Mouse (Mus musculus): ENCODE results near the gene Lama5. TPM values are rescaled to one million over a fixed set of nuclear protein-coding genes. Genes with fewer than 3 reads are reported as not detected.

Gene Lama5
- polyA plus RNA-seq (2016; fragmentation: Nextera tagmentation; extraction: Ambion mirVana): 2.8 and 2.9 TPM in 2 replicates

- Histone ChIP-seq H3K4me3 (peak within 1 kb of the TSS; percentile 57), H3K27me3 (replicated peaks) (peaks cover 38% of the 10 kb centered on the region), H3K9me3 (no peaks in the 10 kb centered on the region), H3K27ac (no peak within 1 kb of the TSS), H3K4me2 (replicated peaks) (peak within 1 kb of the TSS; percentile 100), H3K9ac (peak within 1 kb of the TSS; percentile 60), H3K36me3 (no peaks in the 10 kb centered on the region), H3K4me1 (peaks cover 55% of the 10 kb centered on the region)
- ATAC-seq (ENCODE audit: low FRiP score, low read depth): peak; percentile 45; the same call in 1 of the 2 replicates
- WGBS: 1% methylated on average over 36 of the region's 37 CpGs
Measured at GRCm38 (mm10) chr2:180225762-180226378, at the start of gene Lama5. Gene Lama5 (minus strand): TSS chr2:180225859.

- H3K4me1 ChIP-seq: peaks cover 19% of the 10 kb centered on the region
Measured at GRCm38 (mm10) chr2:180274523-180274922, 48.9 kb upstream of the Lama5 start.

GRCm38 (mm10) chr2:180273394-180274244, 48.0 kb upstream of the Lama5 start, which contains the start of gene Cables2:
Gene Cables2 (minus strand): TSS chr2:180273496.
- peaks cover 17% of the 10 kb centered on the region; the same call in 1 of the 2 replicates for H3K36me3 ChIP-seq
- peaks cover 21% of the 10 kb centered on the region for H3K4me1 ChIP-seq
- no peak within 1 kb of the TSS for H3K27ac ChIP-seq
- peak within 1 kb of the TSS; percentile 99 for H3K9ac ChIP-seq
- H3K4me2 ChIP-seq (replicated peaks): peak within 1 kb of the TSS; percentile 97
- 7% methylated on average over 68 of the region's 68 CpGs for WGBS
- H3K9me3 ChIP-seq: no peaks in the 10 kb centered on the region
- peak within 1 kb of the TSS; percentile 94 for H3K4me3 ChIP-seq
- peaks cover 4% of the 10 kb centered on the region for H3K27me3 ChIP-seq (replicated peaks)
- peak; percentile 95 for ATAC-seq (ENCODE audit: low FRiP score, low read depth)

More at GRCm38 (mm10) chr2:180274523-180274922, 48.9 kb upstream of the Lama5 start:
- no peak for ATAC-seq (ENCODE audit: low FRiP score, low read depth)
- no peak overlapping the region for H3K4me3 ChIP-seq
- no peak overlapping the region for H3K27ac ChIP-seq
- no peaks in the 10 kb centered on the region for H3K9me3 ChIP-seq
- no peak overlapping the region for H3K9ac ChIP-seq
- peaks cover 4% of the 10 kb centered on the region for H3K27me3 ChIP-seq (replicated peaks)
- 87% methylated on average over 2 of the region's 2 CpGs for WGBS
- no peak overlapping the region for H3K4me2 ChIP-seq (replicated peaks)
- H3K36me3 ChIP-seq: peaks cover 15% of the 10 kb centered on the region; the same call in 1 of the 2 replicates

- peaks cover 17% of the 10 kb centered on the region; the same call in 1 of the 2 replicates for H3K36me3 ChIP-seq
- peaks cover 4% of the 10 kb centered on the region for H3K27me3 ChIP-seq (replicated peaks)
- no peaks in the 10 kb centered on the region for H3K9me3 ChIP-seq
- peak overlapping the region; percentile 97 for H3K4me2 ChIP-seq (replicated peaks)
- peak overlapping the region; percentile 99 for H3K9ac ChIP-seq
- H3K27ac ChIP-seq: no peak overlapping the region
- peaks cover 26% of the 10 kb centered on the region for H3K4me1 ChIP-seq
- 2% methylated on average over 37 of the region's 37 CpGs for WGBS
- peak overlapping the region; percentile 94 for H3K4me3 ChIP-seq
- peak; percentile 39 for ATAC-seq (ENCODE audit: low FRiP score, low read depth)
Measured at GRCm38 (mm10) chr2:180272884-180273321, 47.2 kb upstream of the Lama5 start.

GRCm38 (mm10) chr2:180271804-180272395, 46.2 kb upstream of the Lama5 start:
- Histone ChIP-seq H3K27me3 (replicated peaks) (peaks cover 4% of the 10 kb centered on the region), H3K4me2 (replicated peaks) (peak overlapping the region; percentile 97), H3K4me1 (peaks cover 26% of the 10 kb centered on the region), H3K27ac (no peak overlapping the region), H3K9ac (peak overlapping the region; percentile 99), H3K36me3 (peaks cover 24% of the 10 kb centered on the region), H3K9me3 (no peaks in the 10 kb centered on the region), H3K4me3 (peak overlapping the region; percentile 94; the same call in 1 of the 2 replicates)
- WGBS: 77% methylated on average over 5 of the region's 5 CpGs
- ATAC-seq (ENCODE audit: low FRiP score, low read depth): no peak

GRCm38 (mm10) chr2:180270537-180271255, 45.0 kb upstream of the Lama5 start:
- Histone ChIP-seq H3K4me1 (peaks cover 26% of the 10 kb centered on the region), H3K4me2 (replicated peaks) (no peak overlapping the region), H3K9me3 (no peaks in the 10 kb centered on the region), H3K4me3 (no peak overlapping the region), H3K27ac (no peak overlapping the region), H3K27me3 (replicated peaks) (peaks cover 4% of the 10 kb centered on the region), H3K9ac (0 out of 2 replicates have a peak overlapping the region, but pooled peaks have one; percentile 99), H3K36me3 (peaks cover 32% of the 10 kb centered on the region)
- 55% methylated on average over 7 of the region's 7 CpGs for WGBS
- ATAC-seq (ENCODE audit: low FRiP score, low read depth): no peak

GRCm38 (mm10) chr2:180269329-180269728, 43.7 kb upstream of the Lama5 start:
- no peaks in the 10 kb centered on the region for H3K9me3 ChIP-seq
- no peak overlapping the region for H3K4me2 ChIP-seq (replicated peaks)
- WGBS: 94% methylated on average over 10 of the region's 10 CpGs
- ATAC-seq (ENCODE audit: low FRiP score, low read depth): no peak
- no peak overlapping the region for H3K9ac ChIP-seq
- no peak overlapping the region for H3K4me3 ChIP-seq
- peaks cover 32% of the 10 kb centered on the region for H3K36me3 ChIP-seq
- no peak overlapping the region for H3K27ac ChIP-seq
- H3K27me3 ChIP-seq (replicated peaks): no peaks in the 10 kb centered on the region
- H3K4me1 ChIP-seq: peaks cover 26% of the 10 kb centered on the region

DNA sequence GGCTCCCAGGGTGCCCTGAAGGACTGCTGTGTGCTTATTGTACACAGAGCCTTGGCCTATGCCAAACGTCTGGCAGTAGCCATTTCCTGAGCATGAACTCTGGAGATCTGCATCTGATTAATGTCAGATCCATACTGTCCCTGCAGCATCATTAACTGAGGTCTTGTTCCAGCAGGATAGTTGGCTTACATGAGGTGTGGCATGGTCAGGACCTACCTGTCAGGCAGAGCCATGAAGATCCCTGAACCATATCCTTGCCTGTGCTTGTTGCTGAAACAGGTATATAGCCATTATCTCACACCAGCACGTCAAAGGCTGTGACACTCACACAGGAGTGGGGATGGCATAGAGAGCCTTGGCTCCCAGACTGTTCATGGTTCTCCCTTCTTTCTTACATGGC, 42.3 kb upstream of the Lama5 start:
- Histone ChIP-seq H3K27me3 (replicated peaks) (no peaks in the 10 kb centered on the region), H3K4me1 (peaks cover 25% of the 10 kb centered on the region), H3K9ac (no peak overlapping the region), H3K9me3 (no peaks in the 10 kb centered on the region), H3K27ac (no peak overlapping the region), H3K36me3 (peaks cover 44% of the 10 kb centered on the region), H3K4me3 (no peak overlapping the region), H3K4me2 (replicated peaks) (no peak overlapping the region)
- WGBS: 76% methylated on average over 2 of the region's 2 CpGs
- ATAC-seq (ENCODE audit: low FRiP score, low read depth): no peak

DNA sequence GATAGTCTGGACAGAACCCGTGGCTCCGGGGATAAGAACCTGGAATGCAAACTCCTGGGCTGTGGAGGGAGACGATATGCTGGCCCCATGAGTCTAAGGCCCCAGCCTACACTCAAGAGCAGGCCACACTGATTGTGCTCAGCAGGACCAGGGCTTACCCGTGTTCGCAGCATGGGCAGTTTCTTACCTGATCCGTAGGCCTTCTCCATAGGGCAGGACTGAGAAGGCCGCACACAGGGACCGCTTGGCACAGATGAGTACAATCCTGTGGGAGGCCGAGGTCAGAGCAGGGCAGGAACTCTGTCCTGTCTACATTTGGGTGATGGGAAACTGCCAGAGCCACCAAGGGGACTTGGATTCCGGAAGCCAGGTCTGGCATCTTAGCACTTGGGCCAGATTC, 37.2 kb upstream of the Lama5 start:
- Histone ChIP-seq H3K4me3 (no peak overlapping the region), H3K4me2 (replicated peaks) (no peak overlapping the region), H3K27me3 (replicated peaks) (no peaks in the 10 kb centered on the region), H3K27ac (no peak overlapping the region), H3K9me3 (no peaks in the 10 kb centered on the region), H3K9ac (no peak overlapping the region), H3K4me1 (peaks cover 7% of the 10 kb centered on the region; the same call in 1 of the 2 replicates), H3K36me3 (peaks cover 69% of the 10 kb centered on the region)
- 90% methylated on average over 10 of the region's 10 CpGs for WGBS
- no peak for ATAC-seq (ENCODE audit: low FRiP score, low read depth)

- ATAC-seq (ENCODE audit: low FRiP score, low read depth): no peak
- 79% methylated on average over 3 of the region's 3 CpGs for WGBS
- Histone ChIP-seq H3K4me1 (peaks cover 9% of the 10 kb centered on the region; the same call in 1 of the 2 replicates), H3K4me2 (replicated peaks) (no peak overlapping the region), H3K9ac (no peak overlapping the region), H3K27ac (no peak overlapping the region), H3K36me3 (peaks cover 67% of the 10 kb centered on the region), H3K4me3 (no peak overlapping the region), H3K9me3 (no peaks in the 10 kb centered on the region), H3K27me3 (replicated peaks) (no peaks in the 10 kb centered on the region)
Measured at GRCm38 (mm10) chr2:180262441-180262840, 36.8 kb upstream of the Lama5 start.

GRCm38 (mm10) chr2:180261901-180262300, 36.2 kb upstream of the Lama5 start:
- Histone ChIP-seq H3K27me3 (replicated peaks) (no peaks in the 10 kb centered on the region), H3K36me3 (peaks cover 61% of the 10 kb centered on the region), H3K9me3 (no peaks in the 10 kb centered on the region), H3K4me1 (peaks cover 9% of the 10 kb centered on the region; the same call in 1 of the 2 replicates), H3K27ac (no peak overlapping the region), H3K4me3 (no peak overlapping the region), H3K4me2 (replicated peaks) (no peak overlapping the region), H3K9ac (no peak overlapping the region)
- no peak for ATAC-seq (ENCODE audit: low FRiP score, low read depth)
- 94% methylated on average over 7 of the region's 7 CpGs for WGBS
